Mouse (Mus musculus): ENCODE data around the gene Stt3b. TPM values are rescaled to one million over a fixed set of nuclear protein-coding genes. Genes with fewer than 3 reads are reported as not detected.
A peak's percentile ranks its signal among the peaks of the same experiment; 100 is the strongest.

The Stt3b gene
- total RNA-seq, 2 experiments from 2014 or later, result 85.0 to 87.8 TPM

DNA sequence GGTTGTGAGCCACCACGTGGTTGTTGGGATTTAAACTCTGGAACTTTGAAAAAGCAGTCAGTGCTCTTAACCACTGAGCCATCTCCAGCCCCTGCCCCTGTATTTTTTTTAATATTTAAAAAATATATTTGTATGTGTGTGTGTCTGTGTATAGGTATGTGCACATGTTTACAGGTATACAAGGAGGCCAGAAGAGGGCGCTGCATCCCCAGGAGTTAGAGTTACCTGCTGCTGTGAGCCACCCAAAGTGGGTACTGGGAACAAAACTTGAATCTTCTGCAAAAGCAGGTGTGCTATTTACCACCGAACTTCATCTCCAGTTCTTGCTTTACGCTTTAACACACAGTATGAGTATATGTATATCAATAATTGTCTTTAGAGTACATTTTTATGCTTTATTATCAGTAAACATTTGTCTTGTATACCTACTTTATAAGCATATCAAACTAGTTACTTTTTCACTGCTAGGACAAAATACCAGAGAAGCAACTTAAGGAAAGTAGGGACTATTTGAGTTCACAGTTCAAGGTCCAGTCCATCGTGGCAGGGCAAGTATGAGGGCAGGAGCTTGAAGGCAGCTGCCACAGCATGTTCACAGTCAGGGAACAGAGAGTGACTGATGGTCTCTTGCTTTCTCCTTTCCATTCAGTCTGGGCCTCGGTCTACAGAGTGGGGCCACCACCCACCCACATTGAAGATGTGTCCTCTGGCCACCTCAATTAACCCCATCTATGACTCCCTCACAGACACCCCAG, 8.6 kb upstream of the Stt3b start:
- DNase-seq, result no peak

DNA sequence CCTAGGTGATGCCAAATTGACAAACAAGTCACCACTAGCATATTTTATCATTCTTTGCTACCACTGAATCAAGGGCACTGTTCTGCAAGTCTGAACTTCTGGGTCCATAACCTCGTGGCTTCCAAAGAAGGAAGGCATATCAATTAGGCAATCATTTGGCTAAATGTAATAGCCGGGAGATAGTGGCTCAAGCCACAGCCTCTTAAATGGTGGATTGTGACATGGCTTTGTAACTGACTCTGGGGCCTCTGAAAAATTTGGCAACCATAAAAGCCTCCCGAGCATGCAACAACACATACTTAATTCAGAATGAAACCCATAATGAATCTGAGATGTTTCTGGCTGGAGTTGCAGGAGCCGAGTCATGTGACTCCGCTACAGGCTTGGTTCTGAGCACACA, 6.8 kb upstream of the Stt3b start:
- DNase-seq, result no peak

- no peak for DNase-seq
Observed at GRCm38 (mm10) chr9:115314556-115314955, 4.3 kb upstream of the Stt3b start.

DNA sequence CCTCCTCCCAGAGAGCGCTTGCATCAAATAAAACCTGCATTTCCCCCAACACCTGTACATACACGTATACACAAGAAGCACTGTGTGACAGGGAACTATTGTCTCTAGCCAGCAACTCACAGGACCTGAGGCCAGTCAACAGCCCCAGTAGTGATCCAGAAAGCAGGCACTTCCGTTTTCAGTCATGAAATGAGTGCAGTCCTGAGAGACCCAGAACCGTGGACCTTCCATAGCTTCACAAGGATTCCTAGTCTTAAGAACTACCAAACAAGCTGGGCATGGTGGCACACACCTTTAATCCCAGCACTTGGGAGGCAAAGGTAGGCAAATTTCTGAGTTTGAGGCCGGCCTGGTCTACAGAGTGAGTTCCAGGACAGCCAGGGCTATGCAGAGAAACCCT, 3.6 kb upstream of the Stt3b start:
- no peak for DNase-seq

DNA sequence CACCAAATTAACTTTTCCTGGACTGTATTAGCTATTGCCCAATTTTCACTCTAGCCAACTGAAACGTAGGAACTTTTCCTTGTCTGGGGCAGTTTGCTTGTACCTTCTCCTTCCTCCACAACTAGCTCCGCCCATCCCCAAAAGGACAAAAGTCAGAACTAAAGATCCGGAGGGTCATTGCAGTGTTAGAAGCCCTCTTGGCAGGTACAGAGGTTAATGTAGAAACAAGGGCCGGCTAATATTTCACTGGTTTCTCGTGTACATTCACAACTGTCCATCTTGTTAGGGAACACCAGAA, 951 bp upstream of the Stt3b start:
- DNase-seq, result no peak

- no peak for DNase-seq
Observed at GRCm38 (mm10) chr9:115309977-115310345, 260 bp downstream of the Stt3b start.

GRCm38 (mm10) chr9:115309381-115309971, 745 bp downstream of the Stt3b start:
- no peak for DNase-seq

GRCm38 (mm10) chr9:115308941-115309380, 1.3 kb downstream of the Stt3b start:
- DNase-seq, result peak in 1 of 2 experiments; percentile 19

GRCm38 (mm10) chr9:115308401-115308800, 1.8 kb downstream of the Stt3b start:
- DNase-seq, result no peak

DNA sequence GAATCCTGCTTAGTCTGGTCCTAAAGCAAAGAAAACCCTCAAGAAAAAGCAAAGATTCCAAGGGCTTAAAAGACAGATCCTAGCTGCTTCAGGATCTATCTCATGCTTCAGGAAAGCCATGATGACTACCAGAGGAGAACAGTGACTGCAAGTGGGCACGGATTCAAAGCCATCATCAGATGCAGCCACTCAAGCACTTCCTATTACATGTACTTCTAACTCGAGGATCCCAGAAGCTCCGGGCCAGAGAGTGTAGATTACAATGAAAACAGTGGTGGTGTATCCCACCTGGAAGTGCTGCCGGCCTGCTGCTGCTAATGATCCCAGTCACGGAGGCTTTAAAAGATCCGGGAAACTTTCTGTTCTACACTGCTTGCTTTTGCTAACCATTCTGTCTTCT, 4.0 kb downstream of the Stt3b start:
- DNase-seq, result no peak

- no peak for DNase-seq
Observed at GRCm38 (mm10) chr9:115304149-115304548, 6.1 kb downstream of the Stt3b start.

GRCm38 (mm10) chr9:115301593-115301992, 8.6 kb downstream of the Stt3b start:
- no peak for DNase-seq

- no peak for DNase-seq
Observed at GRCm38 (mm10) chr9:115301002-115301579, 9.1 kb downstream of the Stt3b start.

DNA sequence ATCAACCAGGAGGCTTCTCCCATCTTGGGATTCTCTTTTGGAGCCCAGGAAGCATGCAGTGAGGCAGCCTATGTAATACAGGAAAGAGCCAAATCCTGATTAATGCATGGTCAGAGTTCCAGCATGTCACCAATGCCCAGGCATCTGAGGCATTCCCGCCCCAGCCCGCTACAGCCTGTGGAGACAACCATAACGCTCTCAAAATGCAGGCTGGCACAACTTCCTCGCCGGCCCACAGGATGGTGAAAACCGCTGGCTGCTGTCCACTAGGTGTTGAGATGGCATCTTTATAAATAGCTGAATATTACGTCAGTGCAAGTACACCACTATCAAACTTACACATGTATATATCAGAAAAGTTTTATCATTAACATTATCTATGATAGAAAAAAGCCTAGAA, 13.5 kb downstream of the Stt3b start:
- no peak for DNase-seq

DNA sequence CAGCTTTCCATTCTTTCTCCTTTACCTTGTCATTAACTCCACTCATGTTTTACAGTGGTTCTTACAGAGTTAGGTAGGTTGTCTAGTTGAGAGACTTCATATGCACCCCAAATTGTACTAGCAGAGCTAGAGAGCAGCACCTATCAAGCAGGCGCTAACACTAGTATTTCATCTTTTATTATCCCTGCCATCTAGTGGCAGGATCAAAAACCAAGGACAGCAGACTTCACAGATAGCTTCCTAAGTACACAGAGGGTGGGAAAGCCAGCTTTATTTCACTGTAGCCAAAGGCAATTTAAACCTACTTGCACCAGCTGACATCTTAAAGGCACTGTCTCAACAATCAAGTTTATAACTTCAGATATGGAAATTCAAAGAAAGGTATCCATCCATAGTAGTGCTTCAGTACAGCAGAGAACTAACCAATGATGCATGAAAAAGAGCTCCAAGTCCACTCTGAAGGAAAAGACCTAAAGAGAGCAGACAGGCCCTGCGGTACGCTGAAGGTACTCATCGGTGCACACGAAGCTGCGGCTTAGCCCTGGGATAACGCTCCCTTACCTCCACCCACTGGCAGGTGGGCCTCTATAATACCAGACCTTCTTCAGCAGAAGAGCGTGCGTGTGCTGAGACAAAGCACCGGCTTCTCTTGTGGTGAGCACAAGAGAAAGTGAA, 16.2 kb downstream of the Stt3b start:
- DNase-seq, result no peak

DNA sequence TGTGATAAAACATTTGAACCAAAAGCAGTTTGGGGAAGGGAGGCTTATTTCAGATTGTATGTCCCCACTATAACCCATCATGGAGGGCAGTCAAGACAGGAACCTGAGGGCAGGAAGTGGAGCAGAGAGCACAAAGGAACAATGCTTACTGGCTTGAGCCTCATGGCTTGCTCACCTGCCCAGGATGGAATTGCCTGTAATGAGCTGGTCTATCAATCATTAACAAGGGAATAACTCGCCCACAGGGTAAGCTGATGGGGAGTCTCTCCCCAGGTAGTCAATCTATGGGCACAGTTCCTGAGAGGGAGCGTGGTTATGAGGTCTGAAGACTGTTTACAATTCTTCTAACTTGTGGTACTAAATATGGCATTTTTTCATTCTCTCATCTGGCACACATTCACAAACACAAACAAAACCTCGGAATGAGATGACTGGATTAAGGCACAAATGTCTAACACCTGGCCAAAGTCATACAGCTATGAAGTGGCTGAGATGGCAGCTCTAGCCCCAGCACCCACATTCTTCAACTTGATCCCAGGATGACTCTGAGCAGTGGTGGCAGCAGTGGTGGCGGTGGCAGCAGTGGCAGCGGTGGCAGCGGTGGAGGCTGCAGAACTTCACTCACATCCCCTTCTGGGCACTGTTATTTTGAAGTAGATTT, 22.3 kb downstream of the Stt3b start:
- DNase-seq, result no peak

DNA sequence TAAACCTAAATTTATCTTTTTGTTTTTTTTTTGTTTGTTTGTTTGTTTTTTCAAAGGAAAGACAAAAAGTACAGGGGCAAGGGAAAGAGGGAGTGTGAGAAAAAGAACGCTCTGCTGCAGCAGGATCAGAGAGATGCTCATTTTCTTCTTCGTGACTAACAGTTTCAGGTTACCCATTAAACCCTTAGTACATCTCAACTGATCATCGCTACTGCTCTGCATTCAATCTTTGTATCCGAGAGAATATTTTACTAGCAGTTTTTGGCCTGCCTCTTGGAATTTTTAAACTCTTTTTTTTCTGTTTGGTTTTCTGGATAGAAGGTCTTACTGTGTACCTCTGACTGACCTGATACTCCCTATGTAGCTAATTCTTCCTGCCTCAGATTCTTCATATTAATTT, 25.8 kb downstream of the Stt3b start:
- no peak for DNase-seq

DNA sequence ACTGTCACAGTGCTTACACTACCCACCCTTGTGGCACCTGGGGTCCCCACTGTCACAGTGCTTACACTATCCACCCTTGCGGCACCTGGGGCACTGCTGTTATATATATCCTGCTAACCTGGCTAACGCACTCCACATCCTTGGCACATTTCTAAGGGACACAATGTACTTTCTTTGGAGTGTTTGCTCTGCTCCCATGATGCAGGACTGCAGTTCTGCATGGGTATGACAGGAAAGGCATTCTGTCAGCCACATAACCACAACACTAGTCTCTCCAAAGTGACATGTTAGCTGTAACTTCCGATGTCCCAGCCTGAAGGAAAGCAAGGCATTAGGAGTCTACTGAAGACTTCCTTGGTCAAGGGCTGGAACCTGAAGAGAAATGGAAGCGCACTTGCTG, 26.8 kb downstream of the Stt3b start:
- DNase-seq, result no peak

- no peak for DNase-seq
Observed at GRCm38 (mm10) chr9:115278641-115279040, 31.6 kb downstream of the Stt3b start.

DNA sequence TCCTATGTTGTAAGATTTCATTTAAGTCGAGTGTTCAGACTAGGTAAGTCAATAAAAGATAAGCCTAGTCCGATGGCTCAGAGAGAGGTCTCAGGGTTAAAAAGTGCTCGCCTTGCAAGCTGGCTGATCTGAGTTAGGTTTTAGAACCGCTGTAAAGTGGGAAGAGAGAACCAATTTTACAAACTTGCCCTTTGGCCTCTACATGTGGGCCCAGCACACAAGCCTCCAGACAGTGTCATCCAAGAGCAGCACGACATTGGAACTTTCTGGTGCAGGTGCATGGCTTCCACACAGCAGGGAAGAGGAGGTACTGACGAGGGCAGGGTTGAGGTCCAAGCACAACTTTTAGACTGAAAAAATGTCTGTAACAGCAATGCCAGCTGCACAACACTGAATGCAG, 35.4 kb downstream of the Stt3b start:
- DNase-seq, result no peak

DNA sequence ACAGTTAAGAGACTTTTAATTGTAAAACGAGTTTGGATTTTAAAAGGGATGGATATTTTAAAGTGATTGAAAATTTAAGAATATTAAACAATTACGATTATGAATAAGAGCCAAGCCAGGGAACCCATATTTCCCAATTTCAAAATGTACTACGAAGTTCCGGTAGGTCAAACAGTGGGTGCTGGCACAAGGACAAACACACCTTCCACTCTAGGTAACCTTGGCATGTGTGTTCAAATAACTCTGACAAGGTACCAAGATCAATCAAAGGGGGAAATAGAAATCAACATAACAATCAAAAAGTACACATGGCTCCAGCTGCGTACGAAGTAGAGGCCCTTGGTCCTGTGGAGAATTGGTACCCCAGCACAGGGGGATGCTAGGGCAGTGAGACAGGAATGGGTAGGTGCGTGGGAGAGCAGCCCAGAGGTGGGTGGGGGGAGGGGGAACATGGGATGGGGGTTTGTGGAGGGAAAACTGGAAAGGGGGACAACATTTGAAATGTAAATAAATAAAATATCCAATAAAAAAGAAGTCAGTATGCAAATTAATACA, 37.0 kb downstream of the Stt3b start:
- no peak for DNase-seq

DNA sequence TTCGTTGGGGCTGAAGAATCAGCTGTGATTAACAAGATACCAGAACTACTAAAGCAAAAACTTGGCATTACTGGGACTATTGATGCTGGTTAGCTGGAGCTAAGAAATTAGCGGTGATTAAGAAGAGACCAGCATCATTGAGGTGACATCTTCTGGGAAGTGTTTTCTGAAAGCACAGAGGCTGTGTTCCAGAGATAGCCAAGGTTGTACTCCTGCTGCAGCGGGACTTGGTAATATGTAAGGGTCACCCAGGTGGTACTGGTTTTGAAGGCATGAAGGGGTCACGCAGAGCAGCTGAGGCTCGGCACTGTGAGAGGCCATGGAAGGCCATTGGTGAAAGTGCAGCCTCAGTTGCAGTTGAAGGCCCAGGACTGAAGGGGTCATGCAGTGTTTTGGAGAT, 37.8 kb downstream of the Stt3b start:
- DNase-seq, result peak; percentile 14 to 25

DNA sequence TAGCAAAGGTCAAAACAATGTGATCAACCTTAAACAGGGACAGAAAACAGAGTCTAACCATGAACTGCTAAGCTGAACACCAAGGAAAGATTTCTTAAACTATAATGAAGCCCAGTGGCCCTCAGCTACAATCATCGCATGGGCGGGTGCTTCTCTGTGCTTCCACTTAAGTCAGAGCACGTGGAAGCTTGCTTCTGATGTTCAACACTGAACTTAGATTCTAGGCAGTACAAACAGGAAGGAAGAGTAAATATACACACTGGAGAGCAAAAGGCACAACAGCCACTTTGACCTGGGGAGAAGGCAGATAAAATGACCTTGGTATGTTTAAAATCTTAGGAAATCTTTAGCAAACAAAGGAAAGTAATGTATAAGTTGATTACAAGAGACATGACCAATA, 38.7 kb downstream of the Stt3b start:
- DNase-seq, result no peak
